Mouse (Mus musculus): ENCODE data around the gene Hoxa10.

The Hoxa10 gene

GRCm38 (mm10) chr6:52247766-52248637 is 7.3 kb upstream of the Hoxa10 start:
- in situ Hi-C loops (cut with MboI; ENCODE audit: low sequenced_read_pairs) = no loop called here

- in situ Hi-C loops (cut with MboI; ENCODE audit: low sequenced_read_pairs) = no loop called here
Observed at GRCm38 (mm10) chr6:52246916-52247315, 6.3 kb upstream of the Hoxa10 start.

GRCm38 (mm10) chr6:52246403-52246803 is 5.7 kb upstream of the Hoxa10 start:
- in situ Hi-C loops (cut with MboI; ENCODE audit: low sequenced_read_pairs) = no loop called here

DNA sequence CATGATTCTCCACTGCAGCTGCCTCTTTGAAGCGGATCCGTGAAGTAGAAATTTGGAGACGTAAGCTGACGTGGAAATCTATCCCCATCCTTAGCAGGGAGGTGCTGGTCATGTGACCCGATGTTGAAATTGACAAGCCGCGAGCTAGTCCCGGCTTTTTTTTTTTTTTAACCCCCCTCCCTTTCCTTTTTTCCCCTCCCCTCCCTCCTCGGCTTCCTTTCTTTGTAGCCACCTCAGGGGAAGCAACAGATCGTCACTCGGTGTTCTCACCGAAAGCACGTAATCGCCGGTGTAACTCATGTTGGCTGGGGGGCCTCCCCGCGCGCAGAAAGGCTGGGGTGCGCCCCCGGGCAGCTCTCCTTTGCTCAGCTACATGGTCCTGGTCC is 5.1 kb upstream of the Hoxa10 start, which contains the start of gene Hoxa11:
Gene Hoxa11 (minus strand): TSS at position 54 of the 386 bp plus-strand sequence.
- in situ Hi-C loops (cut with MboI; ENCODE audit: low sequenced_read_pairs) = no loop called here

- in situ Hi-C loops (cut with MboI; ENCODE audit: low sequenced_read_pairs) = no loop called here
Observed at GRCm38 (mm10) chr6:52245040-52245756, 4.5 kb upstream of the Hoxa10 start.

DNA sequence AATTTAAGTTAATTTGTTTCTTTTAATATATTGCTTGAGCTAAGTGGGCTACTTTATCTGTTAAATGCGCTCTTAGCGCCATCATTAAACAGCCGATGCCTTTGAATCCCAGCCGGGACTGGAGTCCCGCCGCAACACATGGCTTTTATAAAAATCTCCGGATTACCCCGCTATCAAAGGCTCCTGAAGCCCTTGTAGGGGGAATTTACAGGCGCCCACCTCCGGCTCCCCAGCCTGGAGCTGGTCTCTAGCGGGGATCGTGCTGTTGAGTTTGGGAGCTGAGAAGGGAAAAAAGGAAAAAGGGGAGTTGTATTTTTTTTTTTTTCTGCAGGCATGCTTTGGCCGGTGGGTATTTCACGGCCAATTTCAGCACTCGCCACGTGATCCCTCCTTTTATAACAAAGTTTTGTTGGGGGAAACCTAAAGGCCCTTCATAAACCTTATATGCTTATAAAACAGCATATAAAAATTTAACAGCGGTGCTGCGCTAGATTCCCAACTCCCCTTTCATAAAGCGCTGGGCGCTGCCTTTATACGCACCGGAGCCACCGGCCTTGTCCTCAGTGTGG is 3.9 kb upstream of the Hoxa10 start:
- in situ Hi-C loops (cut with MboI; ENCODE audit: low sequenced_read_pairs) = no loop called here

- in situ Hi-C loops (cut with MboI; ENCODE audit: low sequenced_read_pairs) = no loop called here
Observed at GRCm38 (mm10) chr6:52243681-52244121, 3.0 kb upstream of the Hoxa10 start.

DNA sequence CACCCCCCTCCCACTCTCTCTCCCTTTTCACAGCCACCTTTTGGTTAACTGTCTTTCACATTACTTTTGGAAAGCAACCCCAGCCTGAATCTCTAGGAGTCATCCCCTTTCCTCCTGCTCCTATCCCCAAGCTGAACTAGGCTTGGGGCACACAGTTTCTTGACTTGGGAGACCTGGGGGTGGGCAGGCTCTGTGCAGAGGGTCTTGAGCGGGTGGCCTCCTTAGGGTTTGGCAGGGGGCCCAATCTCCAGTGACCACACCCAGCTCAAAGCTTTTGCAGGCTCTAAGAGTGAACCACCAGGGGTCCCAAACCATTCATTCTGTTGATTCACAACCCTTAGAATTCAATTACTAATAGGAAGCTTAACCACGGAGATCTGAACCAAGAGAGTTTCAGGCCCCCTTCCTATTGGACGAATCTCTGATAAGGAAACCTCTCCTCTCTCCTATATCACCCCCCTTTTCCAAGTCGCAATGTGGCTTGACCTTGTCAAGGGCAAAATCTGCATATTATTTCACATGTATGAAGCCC is 2.2 kb upstream of the Hoxa10 start:
- in situ Hi-C loops (cut with MboI; ENCODE audit: low sequenced_read_pairs) = no loop called here

DNA sequence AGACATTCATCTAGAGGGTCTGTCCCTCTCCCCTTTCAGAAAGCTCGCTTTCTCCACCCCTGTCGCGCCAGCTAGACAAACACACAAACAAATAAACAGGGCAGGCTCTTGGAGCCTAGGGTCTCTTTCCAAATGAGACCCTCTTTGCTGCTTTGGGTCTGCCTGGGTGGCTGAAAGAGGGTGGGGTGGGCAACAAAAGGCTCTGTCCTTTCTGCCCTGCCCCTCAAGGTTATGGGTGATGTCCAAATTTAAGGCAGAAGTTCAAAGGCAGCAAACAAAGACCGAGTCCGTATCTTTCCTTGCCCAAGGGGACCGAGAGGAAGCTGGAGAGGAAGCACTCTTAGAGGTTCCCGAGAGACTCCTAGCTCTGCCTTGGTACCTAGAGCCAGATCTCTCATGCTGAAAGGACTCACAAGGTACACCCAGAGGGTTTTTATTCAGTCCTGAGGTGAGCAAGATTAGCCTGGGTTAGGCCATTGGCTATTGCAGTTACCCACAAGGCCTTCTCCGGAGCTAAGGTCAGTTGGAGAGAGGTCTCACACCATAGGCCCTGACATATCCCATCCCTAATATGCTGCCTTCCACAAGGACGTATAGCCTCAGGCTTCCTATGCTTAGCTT is 457 bp upstream of the Hoxa10 start:
- in situ Hi-C loops (cut with MboI; ENCODE audit: low sequenced_read_pairs) = no loop called here

GRCm38 (mm10) chr6:52239625-52240388 is 847 bp downstream of the Hoxa10 start:
- in situ Hi-C loops (cut with MboI; ENCODE audit: low sequenced_read_pairs) = no loop called here

- in situ Hi-C loops (cut with MboI; ENCODE audit: low sequenced_read_pairs) = no loop called here
Observed at GRCm38 (mm10) chr6:52238976-52239375, 1.7 kb downstream of the Hoxa10 start.

- in situ Hi-C loops (cut with MboI; ENCODE audit: low sequenced_read_pairs) = no loop called here
Observed at GRCm38 (mm10) chr6:52238155-52238545, 2.5 kb downstream of the Hoxa10 start.

DNA sequence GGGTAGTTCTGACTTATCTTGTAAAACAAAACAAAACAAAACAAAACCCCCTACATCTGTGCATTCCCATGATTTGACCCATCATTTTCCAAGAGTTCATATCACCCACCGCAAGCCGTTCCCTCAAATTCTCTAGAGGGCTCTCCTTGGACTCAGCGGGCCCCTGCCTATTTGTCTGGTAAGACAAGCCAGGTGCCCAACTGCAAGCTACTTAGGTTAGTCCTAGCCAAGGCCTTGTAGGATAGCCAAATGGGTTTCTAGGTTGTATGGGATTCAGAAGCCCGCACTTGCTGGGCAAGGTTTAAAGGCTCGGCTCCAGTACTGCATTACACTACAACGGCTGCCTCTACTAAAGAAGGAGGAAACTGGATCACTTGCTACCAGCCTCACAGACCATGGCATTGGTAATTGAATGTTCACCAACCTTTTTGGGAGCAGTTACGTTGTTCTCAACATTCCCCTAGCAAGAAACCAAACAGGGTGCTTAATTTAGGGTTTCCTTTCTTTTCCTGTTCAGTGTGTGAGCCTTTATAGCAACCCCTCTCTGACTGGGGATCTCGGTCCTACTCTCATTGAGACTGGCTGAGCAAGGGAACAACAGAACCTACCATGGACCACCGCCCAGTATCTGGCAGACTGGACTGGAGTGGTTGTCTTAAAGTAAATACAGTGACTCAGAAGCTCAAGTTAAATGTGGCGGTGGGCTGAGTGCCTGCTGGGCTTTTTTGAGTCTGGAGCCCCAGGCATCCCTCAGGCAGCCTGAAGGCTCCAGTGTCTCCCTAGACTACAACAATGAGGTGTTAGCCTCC is 3.1 kb downstream of the Hoxa10 start:
- in situ Hi-C loops (cut with MboI; ENCODE audit: low sequenced_read_pairs) = no loop called here

- in situ Hi-C loops (cut with MboI; ENCODE audit: low sequenced_read_pairs) = no loop called here
Observed at GRCm38 (mm10) chr6:52236806-52237205, 3.8 kb downstream of the Hoxa10 start.

DNA sequence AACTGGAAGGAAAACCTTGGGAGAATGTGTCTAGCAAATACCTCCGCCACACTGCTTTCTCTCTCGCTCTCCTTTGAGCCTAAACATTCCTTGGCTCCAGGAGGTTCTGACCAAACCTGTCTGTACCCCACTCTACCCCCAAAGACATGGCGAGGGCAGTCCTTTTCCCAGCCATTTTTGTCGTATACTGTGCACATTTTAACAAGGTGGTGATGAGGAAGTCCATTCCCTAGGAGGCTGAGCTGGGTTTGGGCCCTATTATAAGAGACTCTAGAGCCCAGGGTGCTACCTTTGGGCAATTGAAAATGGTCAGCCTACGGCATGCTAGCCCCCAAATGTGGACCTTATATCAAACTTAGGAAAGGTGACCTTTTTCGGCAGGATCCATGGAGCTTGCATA is 4.8 kb downstream of the Hoxa10 start:
- in situ Hi-C loops (cut with MboI; ENCODE audit: low sequenced_read_pairs) = no loop called here

GRCm38 (mm10) chr6:52235267-52235666 is 5.4 kb downstream of the Hoxa10 start:
- in situ Hi-C loops (cut with MboI; ENCODE audit: low sequenced_read_pairs) = no loop called here

DNA sequence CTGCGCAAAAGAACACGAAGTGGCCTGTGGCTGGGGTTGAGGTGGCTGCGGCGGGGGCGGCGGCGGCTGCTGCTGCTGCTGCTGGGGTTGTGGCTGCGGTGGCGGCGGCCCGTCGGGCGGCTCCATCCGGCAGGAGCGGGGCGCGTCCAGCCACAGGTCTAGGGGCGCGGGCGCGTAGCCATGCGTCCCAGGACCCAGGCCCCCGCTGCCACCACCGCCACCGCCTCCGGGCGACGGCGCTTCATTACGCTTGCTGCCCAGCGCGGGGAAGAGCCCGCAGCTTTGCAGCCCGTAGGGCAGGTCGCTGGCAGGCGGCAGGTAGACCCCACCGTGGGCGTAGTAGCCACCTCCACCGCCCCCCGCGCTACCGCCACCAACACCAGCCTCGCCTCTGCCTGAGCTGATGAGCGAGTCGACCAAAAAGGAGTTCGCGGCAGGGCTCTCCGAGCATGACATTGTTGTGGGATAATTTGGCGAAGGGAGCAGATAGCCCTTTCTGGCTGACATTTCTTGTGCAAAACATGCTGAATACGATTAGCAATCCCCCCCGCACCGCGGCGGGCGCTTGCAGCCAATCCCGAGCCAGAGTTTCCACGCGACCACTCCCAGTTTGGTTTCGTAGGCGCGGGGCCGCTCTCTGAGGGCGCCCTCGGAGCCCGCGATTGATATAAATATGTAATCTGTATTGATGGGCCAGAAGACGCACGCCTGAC is 6.1 kb downstream of the Hoxa10 start:
- in situ Hi-C loops (cut with MboI; ENCODE audit: low sequenced_read_pairs) = no loop called here

- in situ Hi-C loops (cut with MboI; ENCODE audit: low sequenced_read_pairs) = no loop called here
Observed at GRCm38 (mm10) chr6:52233546-52234427, 6.9 kb downstream of the Hoxa10 start.

All from CH12F3 (cell line).